In genomic region chr12:37306956-37307466, GRCm38 (mm10) we compare ENCODE assay signal across 18 mouse cellular contexts.
"Had no signal": no experiment of that assay in that cellular context is flagged by ENCODE, and none has a peak within 500 bp of the region (broad histone marks: within the 10 kb centered on the region; RNA-seq: fewer than 3 reads in every experiment).

No protein-coding gene starts in this region.

- ATAC-seq: intestine, postnatal 0 days; midbrain, embryonic 15.5 days had no signal

- H3K4me2 ChIP-seq: limb, embryonic 13.5 days; liver, embryonic 13.5 days; midbrain, embryonic 12.5 days; midbrain, embryonic 15.5 days; neural tube, embryonic 12.5 days; neural tube, embryonic 15.5 days; stomach, embryonic 15.5 days had no signal

- H3K9me3 ChIP-seq: limb, embryonic 10.5 days; limb, embryonic 13.5 days; liver, embryonic 13.5 days; midbrain, embryonic 12.5 days; midbrain, embryonic 15.5 days; neural tube, embryonic 12.5 days; neural tube, embryonic 15.5 days; stomach, embryonic 15.5 days had no signal

- DNase-seq: kidney, adult 8-10 months; kidney, postnatal 4 days; layer of hippocampus, adult 9-11 months; liver; liver, embryonic 13.5 days; lung, adult 2 months; lung, postnatal 14 days; lung, postnatal 4 days; right cerebral cortex, postnatal 4 days; thymus, postnatal 25 days had no signal

- H3K27me3 ChIP-seq: limb, embryonic 13.5 days; liver, embryonic 13.5 days; midbrain, embryonic 12.5 days; midbrain, embryonic 15.5 days; neural tube, embryonic 12.5 days; neural tube, embryonic 15.5 days; stomach, embryonic 15.5 days had no signal

- H3K9ac ChIP-seq: limb, embryonic 13.5 days; liver, embryonic 13.5 days; midbrain, embryonic 12.5 days; midbrain, embryonic 15.5 days; neural tube, embryonic 12.5 days; neural tube, embryonic 15.5 days; stomach, embryonic 15.5 days had no signal

- H3K4me1 ChIP-seq: limb, embryonic 13.5 days; liver, embryonic 13.5 days; midbrain, embryonic 12.5 days; midbrain, embryonic 15.5 days; neural tube, embryonic 12.5 days; neural tube, embryonic 15.5 days; stomach, embryonic 15.5 days had no signal

- H3K36me3 ChIP-seq: limb, embryonic 10.5 days; limb, embryonic 13.5 days; liver, embryonic 13.5 days; midbrain, embryonic 12.5 days; midbrain, embryonic 15.5 days; neural tube, embryonic 12.5 days; neural tube, embryonic 15.5 days; stomach, embryonic 15.5 days had no signal

- H3K4me3 ChIP-seq: limb, embryonic 10.5 days; limb, embryonic 13.5 days; liver, embryonic 13.5 days; midbrain, embryonic 12.5 days; midbrain, embryonic 15.5 days; neural tube, embryonic 12.5 days; neural tube, embryonic 15.5 days; stomach, embryonic 15.5 days had no signal

- H3K27ac ChIP-seq: limb, embryonic 10.5 days; limb, embryonic 13.5 days; liver, embryonic 13.5 days; midbrain, embryonic 12.5 days; midbrain, embryonic 15.5 days; neural tube, embryonic 12.5 days; neural tube, embryonic 15.5 days; stomach, embryonic 15.5 days had no signal
